Mouse (Mus musculus) erythroblast, adult 5-6 weeks (primary cell): Measurements from ENCODE around the gene Adcy4. TPM values are rescaled to one million over a fixed set of nuclear protein-coding genes. Genes with fewer than 3 reads are reported as not detected.
A peak's percentile ranks its signal among the peaks of the same experiment; 100 is the strongest.

Source experiments
- ATAC-seq: replicated peaks from 2 replicates; pipeline ENCODE4 v1.8.0; 2016; ENCODE audit warnings: moderate number of reproducible peaks, mild to moderate bottlenecking, moderate TSS enrichment, inconsistent platforms; ENCODE audit not compliant: poor library complexity, low FRiP score, severe bottlenecking
- total RNA-seq, 2 experiments: library from RNA; stranded (forward) in 1 of 2; stranded (reverse) in 1 of 2; fragments of 150-400 nt in 1 of 2; fragments of 200-764, 138-1000 nt in 1 of 2; gene quantifications; 2 replicates each; pipeline versions ENCODE4 v1.2.3 to v1.2.4; 2015 to 2017; ENCODE audit warnings: low replicate concordance in 2 of 2

Adcy4 gene
- total RNA-seq, 2 experiments from 2014 or later, result not detected

GRCm38 (mm10) chr14:55723433-55723832 lies 60.5 kb downstream of the Adcy4 start:
- ATAC-seq, result peak; percentile 42; the same call in 1 of the 2 replicates

GRCm38 (mm10) chr14:55722438-55722945 lies 61.4 kb downstream of the Adcy4 start:
- no peak for ATAC-seq

GRCm38 (mm10) chr14:55721700-55722437 lies 62.0 kb downstream of the Adcy4 start, which contains the start of gene Rabggta:
Rabggta (minus strand) TSS chr14:55722263.
- peak; percentile 93 for ATAC-seq

GRCm38 (mm10) chr14:55721076-55721475 lies 62.8 kb downstream of the Adcy4 start:
- ATAC-seq, result no peak

GRCm38 (mm10) chr14:55720666-55721065 lies 63.2 kb downstream of the Adcy4 start:
- ATAC-seq, result no peak

- no peak for ATAC-seq
Observed at GRCm38 (mm10) chr14:55719737-55720136, 64.2 kb downstream of the Adcy4 start.

Other genes starting within 250 kb of the Adcy4 start
Only the 30 nearest of the 35 such genes appear.
- gene Fitm1, start 208.5 kb downstream of the Adcy4 start, total RNA-seq (2015; ENCODE audit: low replicate concordance), result not detected in 2 replicates
- gene Fitm1, start 208.5 kb downstream of the Adcy4 start, total RNA-seq (2017; ENCODE audit: low replicate concordance), result not detected in 2 replicates
- 271 and 301 TPM in 2 replicates for gene Psme1, start 206.0 kb downstream of the Adcy4 start, total RNA-seq (2015; ENCODE audit: low replicate concordance)
- gene Psme1, start 206.0 kb downstream of the Adcy4 start, total RNA-seq (2017; ENCODE audit: low replicate concordance), result 107 and 147 TPM in 2 replicates
- 10.9 TPM in 1 of 2 replicates, not detected in the other for gene Emc9, start 198.8 kb downstream of the Adcy4 start, total RNA-seq (2015; ENCODE audit: low replicate concordance)
- 2.6 and 3.6 TPM in 2 replicates for gene Emc9, start 198.8 kb downstream of the Adcy4 start, total RNA-seq (2017; ENCODE audit: low replicate concordance)
- gene Psme2, start 193.0 kb downstream of the Adcy4 start, total RNA-seq (2015; ENCODE audit: low replicate concordance), result 74.0 and 102 TPM in 2 replicates
- 83.1 and 86.1 TPM in 2 replicates for gene Psme2, start 193.0 kb downstream of the Adcy4 start, total RNA-seq (2017; ENCODE audit: low replicate concordance)
- 6.5 and 9.4 TPM in 2 replicates for gene Rnf31, start 192.4 kb downstream of the Adcy4 start, total RNA-seq (2015; ENCODE audit: low replicate concordance)
- 7.1 and 8.9 TPM in 2 replicates for gene Rnf31, start 192.4 kb downstream of the Adcy4 start, total RNA-seq (2017; ENCODE audit: low replicate concordance)
- gene Irf9, start 180.5 kb downstream of the Adcy4 start, total RNA-seq (2015; ENCODE audit: low replicate concordance), result 65.1 and 69.8 TPM in 2 replicates
- gene Irf9, start 180.5 kb downstream of the Adcy4 start, total RNA-seq (2017; ENCODE audit: low replicate concordance), result 104 and 106 TPM in 2 replicates
- gene Rec8, start 166.1 kb downstream of the Adcy4 start, total RNA-seq (2015; ENCODE audit: low replicate concordance), result 1.7 TPM in 1 of 2 replicates, not detected in the other
- 0.84 and 2.2 TPM in 2 replicates for gene Rec8, start 166.1 kb downstream of the Adcy4 start, total RNA-seq (2017; ENCODE audit: low replicate concordance)
- 3.7 and 29.7 TPM in 2 replicates for gene Ipo4, start 148.1 kb downstream of the Adcy4 start, total RNA-seq (2015; ENCODE audit: low replicate concordance)
- 7.0 and 13.8 TPM in 2 replicates for gene Ipo4, start 148.1 kb downstream of the Adcy4 start, total RNA-seq (2017; ENCODE audit: low replicate concordance)
- gene Gm49378, start 146.2 kb downstream of the Adcy4 start, total RNA-seq (2015; ENCODE audit: low replicate concordance), result 0.96 and 5.4 TPM in 2 replicates
- 5.4 TPM in 1 of 2 replicates, not detected in the other for gene Gm49378, start 146.2 kb downstream of the Adcy4 start, total RNA-seq (2017; ENCODE audit: low replicate concordance)
- 9.6 and 14.2 TPM in 2 replicates for gene Tm9sf1, start 140.3 kb downstream of the Adcy4 start, total RNA-seq (2015; ENCODE audit: low replicate concordance)
- gene Tm9sf1, start 140.3 kb downstream of the Adcy4 start, total RNA-seq (2017; ENCODE audit: low replicate concordance), result 12.0 and 20.5 TPM in 2 replicates
- 0.84 TPM in 1 of 2 replicates, not detected in the other for gene Tssk4, start 133.9 kb downstream of the Adcy4 start, total RNA-seq (2015; ENCODE audit: low replicate concordance)
- 0.28 and 0.68 TPM in 2 replicates for gene Tssk4, start 133.9 kb downstream of the Adcy4 start, total RNA-seq (2017; ENCODE audit: low replicate concordance)
- 4.6 and 10.4 TPM in 2 replicates for gene Mdp1, start 123.6 kb downstream of the Adcy4 start, total RNA-seq (2015; ENCODE audit: low replicate concordance)
- 7.1 and 8.4 TPM in 2 replicates for gene Mdp1, start 123.6 kb downstream of the Adcy4 start, total RNA-seq (2017; ENCODE audit: low replicate concordance)
- gene Gmpr2, start 112.2 kb downstream of the Adcy4 start, total RNA-seq (2015; ENCODE audit: low replicate concordance), result 1.5 and 2.7 TPM in 2 replicates
- gene Gmpr2, start 112.2 kb downstream of the Adcy4 start, total RNA-seq (2017; ENCODE audit: low replicate concordance), result 6.9 and 8.5 TPM in 2 replicates
- 89.5 and 91.3 TPM in 2 replicates for gene Nedd8, start 112.0 kb downstream of the Adcy4 start, total RNA-seq (2015; ENCODE audit: low replicate concordance)
- gene Nedd8, start 112.0 kb downstream of the Adcy4 start, total RNA-seq (2017; ENCODE audit: low replicate concordance), result 66.5 and 67.1 TPM in 2 replicates
- 7.7 and 10.2 TPM in 2 replicates for gene Tinf2, start 102.3 kb downstream of the Adcy4 start, total RNA-seq (2015; ENCODE audit: low replicate concordance)
- gene Tinf2, start 102.3 kb downstream of the Adcy4 start, total RNA-seq (2017; ENCODE audit: low replicate concordance), result 12.9 and 13.1 TPM in 2 replicates
- 0.96 TPM in 1 of 2 replicates, not detected in the other for gene Tgm1, start 70.2 kb downstream of the Adcy4 start, total RNA-seq (2015; ENCODE audit: low replicate concordance)
- gene Tgm1, start 70.2 kb downstream of the Adcy4 start, total RNA-seq (2017; ENCODE audit: low replicate concordance), result 0.14 and 0.85 TPM in 2 replicates
- 2.3 and 5.4 TPM in 2 replicates for gene Rabggta, start 61.8 kb downstream of the Adcy4 start, total RNA-seq (2015; ENCODE audit: low replicate concordance)
- gene Rabggta, start 61.8 kb downstream of the Adcy4 start, total RNA-seq (2017; ENCODE audit: low replicate concordance), result 2.1 and 2.2 TPM in 2 replicates
- 22.4 and 27.1 TPM in 2 replicates for gene Dhrs1, start 38.4 kb downstream of the Adcy4 start, total RNA-seq (2015; ENCODE audit: low replicate concordance)
- 3.9 and 14.9 TPM in 2 replicates for gene Dhrs1, start 38.4 kb downstream of the Adcy4 start, total RNA-seq (2017; ENCODE audit: low replicate concordance)
- gene Nop9, start 38.4 kb downstream of the Adcy4 start, total RNA-seq (2015; ENCODE audit: low replicate concordance), result 6.5 and 11.3 TPM in 2 replicates
- gene Nop9, start 38.4 kb downstream of the Adcy4 start, total RNA-seq (2017; ENCODE audit: low replicate concordance), result 3.7 and 3.9 TPM in 2 replicates
- gene Cideb, start 25.6 kb downstream of the Adcy4 start, total RNA-seq (2015; ENCODE audit: low replicate concordance), result 2.1 TPM in 1 of 2 replicates, not detected in the other
- gene Cideb, start 25.6 kb downstream of the Adcy4 start, total RNA-seq (2017; ENCODE audit: low replicate concordance), result 0.94 TPM in 1 of 2 replicates, not detected in the other
- gene Ltb4r2, start 22.7 kb downstream of the Adcy4 start, total RNA-seq (2015; ENCODE audit: low replicate concordance), result not detected in 2 replicates
- 0.14 TPM in 1 of 2 replicates, not detected in the other for gene Ltb4r2, start 22.7 kb downstream of the Adcy4 start, total RNA-seq (2017; ENCODE audit: low replicate concordance)
- gene Ltb4r1, start 18.1 kb downstream of the Adcy4 start, total RNA-seq (2015; ENCODE audit: low replicate concordance), result 6.3 and 14.8 TPM in 2 replicates
- 9.3 and 21.8 TPM in 2 replicates for gene Ltb4r1, start 18.1 kb downstream of the Adcy4 start, total RNA-seq (2017; ENCODE audit: low replicate concordance)
- 17.1 and 22.6 TPM in 2 replicates for gene Ripk3, start 4.8 kb upstream of the Adcy4 start, total RNA-seq (2015; ENCODE audit: low replicate concordance)
- 6.7 and 7.2 TPM in 2 replicates for gene Ripk3, start 4.8 kb upstream of the Adcy4 start, total RNA-seq (2017; ENCODE audit: low replicate concordance)
- gene Nfatc4, start 39.0 kb upstream of the Adcy4 start, total RNA-seq (2015; ENCODE audit: low replicate concordance), result not detected in 2 replicates
- not detected in 2 replicates for gene Nfatc4, start 39.0 kb upstream of the Adcy4 start, total RNA-seq (2017; ENCODE audit: low replicate concordance)
- gene Nynrin, start 69.9 kb upstream of the Adcy4 start, total RNA-seq (2015; ENCODE audit: low replicate concordance), result 0.38 and 0.84 TPM in 2 replicates
- 0.42 and 0.77 TPM in 2 replicates for gene Nynrin, start 69.9 kb upstream of the Adcy4 start, total RNA-seq (2017; ENCODE audit: low replicate concordance)
- gene Cbln3, start 100.3 kb upstream of the Adcy4 start, total RNA-seq (2015; ENCODE audit: low replicate concordance), result not detected in 2 replicates
- 0.14 TPM in 1 of 2 replicates, not detected in the other for gene Cbln3, start 100.3 kb upstream of the Adcy4 start, total RNA-seq (2017; ENCODE audit: low replicate concordance)
- 30.7 and 36.4 TPM in 2 replicates for gene Khnyn, start 100.9 kb upstream of the Adcy4 start, total RNA-seq (2015; ENCODE audit: low replicate concordance)
- gene Khnyn, start 100.9 kb upstream of the Adcy4 start, total RNA-seq (2017; ENCODE audit: low replicate concordance), result 122 and 126 TPM in 2 replicates
- 1.3 TPM in 2 replicates for gene Sdr39u1, start 116.2 kb upstream of the Adcy4 start, total RNA-seq (2015; ENCODE audit: low replicate concordance)
- gene Sdr39u1, start 116.2 kb upstream of the Adcy4 start, total RNA-seq (2017; ENCODE audit: low replicate concordance), result 3.5 and 10.6 TPM in 2 replicates
- gene Cma1, start 160.6 kb upstream of the Adcy4 start, total RNA-seq (2015; ENCODE audit: low replicate concordance), result not detected in 2 replicates
- gene Cma1, start 160.6 kb upstream of the Adcy4 start, total RNA-seq (2017; ENCODE audit: low replicate concordance), result not detected in 2 replicates
- not detected in 2 replicates for gene Cma2, start 166.9 kb upstream of the Adcy4 start, total RNA-seq (2015; ENCODE audit: low replicate concordance)
- gene Cma2, start 166.9 kb upstream of the Adcy4 start, total RNA-seq (2017; ENCODE audit: low replicate concordance), result not detected in 2 replicates